Mouse (Mus musculus) gastrocnemius, adult 2 months (tissue): ENCODE measurements at regions not wholly inside any gene's neighbourhood (a gene's known extent, or its start where the extent isn't known, plus 50 kb on each side); places are given as distances from the start of the nearest gene placed in this dataset. TPM values are rescaled to one million over a fixed set of nuclear protein-coding genes. Genes with fewer than 3 reads are reported as not detected.
A peak's percentile ranks its signal among the peaks of the same experiment; 100 is the strongest.

ENCODE experiments used
- DNase-seq: peaks from one replicate; pipeline ENCODE4 v3.0.0; 2022
- H3K27ac ChIP-seq: fragments of 200-600 bp; 2 replicates; pipeline ENCODE4 v1.8.1; 2022; ENCODE audit warnings: mild to moderate bottlenecking
- H3K4me3 ChIP-seq: fragments of 200-600 bp; 2 replicates; pipeline ENCODE4 v1.8.1; 2022; ENCODE audit warnings: mild to moderate bottlenecking, moderate library complexity
- CTCF ChIP-seq: fragments of 200-600 bp; IDR thresholded peaks from 2 replicates; pipeline ENCODE4 v1.8.1; 2022; ENCODE audit warnings: antibody characterized with exemption, mild to moderate bottlenecking, moderate library complexity
- intact Hi-C: fragments of 180-260 bp; cut with DNase I; formaldehyde crosslinking; loops from one replicate; pipeline ENCODE4 v1.15.1; 2025
- microRNA-seq: library from miRNA; unstranded; fragments of <30 nt; microRNA quantifications from one replicate; pipeline ENCODE4 v1.2.0, GENCODE M21; 2021

DNA sequence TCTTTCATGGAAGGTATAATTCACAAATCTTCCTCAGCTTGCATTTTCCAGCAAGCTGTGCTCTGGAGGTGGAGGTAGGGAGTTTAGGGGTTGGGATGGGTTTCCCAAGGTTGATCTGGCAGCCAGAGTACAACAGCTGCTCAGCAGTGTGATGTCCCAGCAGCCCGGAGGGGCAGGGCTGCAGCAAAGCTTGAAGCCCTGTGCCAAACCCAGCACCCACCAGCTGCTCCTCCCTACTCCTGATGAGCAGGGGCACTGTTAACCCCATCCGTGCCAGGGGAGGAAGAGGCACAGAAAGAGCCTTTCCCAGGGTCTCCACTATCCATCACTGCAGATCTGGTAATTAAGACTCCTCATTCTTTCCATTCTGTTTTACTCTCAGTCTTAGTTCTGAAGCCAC is 615.2 kb downstream of the Gm826 start:
- DNase-seq = peak; percentile 36
- TF ChIP-seq CTCF = no peak
- H3K4me3 ChIP-seq = no peak overlapping the region
- no peak overlapping the region for H3K27ac ChIP-seq
- intact Hi-C loops = no loop called here

DNA sequence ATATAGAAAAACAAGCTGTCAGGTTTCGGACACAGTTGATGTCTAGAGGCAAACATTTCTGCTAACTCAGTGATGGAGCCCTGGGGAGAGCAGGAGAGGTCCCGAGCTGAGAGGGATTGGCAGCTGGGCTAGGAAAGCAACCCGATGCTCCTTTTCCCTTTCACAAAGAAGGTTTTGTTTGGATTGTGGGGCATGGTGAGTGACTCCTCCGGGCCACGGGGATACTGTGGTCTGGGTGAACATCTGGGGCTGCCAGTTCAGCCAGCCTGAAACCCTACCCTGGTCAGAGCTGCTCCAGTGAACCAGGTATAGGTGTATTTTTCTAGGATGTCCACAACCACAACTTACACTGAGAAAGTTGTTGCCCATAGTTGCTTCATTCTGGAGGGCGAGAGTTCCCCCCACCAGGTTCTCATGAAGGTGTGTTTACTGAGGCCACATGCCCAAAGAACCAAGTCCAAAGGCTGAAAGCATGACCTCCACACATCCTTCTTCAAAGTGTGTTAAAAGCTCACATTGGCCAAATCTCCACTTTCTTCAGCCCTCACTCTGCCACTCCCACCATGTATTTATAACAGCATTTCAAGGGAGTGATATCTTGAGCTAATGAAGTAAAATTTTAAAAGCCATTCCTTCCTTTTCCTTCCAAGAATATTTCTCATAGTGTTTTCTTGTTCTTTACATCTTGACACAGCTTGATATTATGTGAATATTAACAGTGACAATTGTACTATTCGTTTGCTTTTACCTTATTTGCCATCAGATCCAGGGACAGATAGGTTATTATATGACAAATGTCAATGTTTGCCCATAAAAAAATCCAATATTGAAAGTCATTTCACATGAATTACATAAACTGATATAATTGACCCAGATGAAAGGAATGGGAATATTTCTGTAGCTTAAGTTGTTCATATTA is 608.5 kb downstream of the Gm826 start:
- no peak for DNase-seq
- no peak overlapping the region for H3K27ac ChIP-seq
- H3K4me3 ChIP-seq = no peak overlapping the region
- no peak for TF ChIP-seq CTCF
- intact Hi-C loops = no loop called here

DNA sequence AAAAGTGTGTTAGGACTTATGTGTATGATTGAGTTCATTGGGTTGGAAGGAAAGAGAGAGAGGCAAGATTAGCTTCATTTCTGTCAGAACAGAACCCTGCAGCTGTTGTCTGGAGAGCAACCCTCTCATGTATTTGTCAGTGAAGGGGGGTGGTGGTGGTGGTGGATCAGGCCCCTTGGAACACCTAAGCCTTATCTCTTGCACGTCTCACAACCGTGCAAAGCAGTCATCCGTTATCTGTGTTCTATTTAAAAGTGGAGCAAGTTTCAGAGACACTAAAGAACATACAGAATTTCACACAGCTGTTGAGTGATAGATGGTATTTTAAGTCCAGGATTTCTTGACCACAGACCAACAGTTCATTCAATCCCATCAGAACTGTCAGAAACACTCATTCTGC is 604.7 kb downstream of the Gm826 start:
- H3K27ac ChIP-seq = no peak overlapping the region

DNA sequence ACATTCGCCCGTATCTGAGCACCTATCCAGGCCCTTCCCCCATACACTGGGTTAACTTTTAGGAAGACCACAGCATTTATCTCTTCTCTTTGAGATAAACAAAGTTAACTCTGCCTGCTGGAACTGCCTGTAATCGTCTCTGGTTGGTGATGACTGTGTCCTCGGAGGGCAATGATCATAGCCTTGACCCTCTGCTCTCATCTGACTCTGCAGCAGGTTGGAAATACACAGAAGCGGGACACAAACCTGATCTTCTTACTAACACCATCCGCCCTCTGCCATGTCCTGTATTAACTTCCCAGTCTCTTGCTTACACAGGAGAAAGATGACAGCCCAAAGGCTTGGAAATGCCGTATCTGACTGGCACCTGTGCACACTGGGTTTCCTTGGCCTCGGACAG is 603.7 kb downstream of the Gm826 start:
- no peak overlapping the region for H3K4me3 ChIP-seq
- no peak for DNase-seq
- peak overlapping the region; percentile 40; the same call in 1 of the 2 replicates for H3K27ac ChIP-seq
- TF ChIP-seq CTCF = no peak
- intact Hi-C loops = loop anchor here (5.0 kb wide), 1 partner anchor 87 kb away; no protein-coding TSS in a partner anchor

More for the DNA sequence above, 604.7 kb downstream of the Gm826 start:
- no peak overlapping the region for H3K4me3 ChIP-seq
- no peak for TF ChIP-seq CTCF
- intact Hi-C loops = no loop called here
- DNase-seq = no peak

DNA sequence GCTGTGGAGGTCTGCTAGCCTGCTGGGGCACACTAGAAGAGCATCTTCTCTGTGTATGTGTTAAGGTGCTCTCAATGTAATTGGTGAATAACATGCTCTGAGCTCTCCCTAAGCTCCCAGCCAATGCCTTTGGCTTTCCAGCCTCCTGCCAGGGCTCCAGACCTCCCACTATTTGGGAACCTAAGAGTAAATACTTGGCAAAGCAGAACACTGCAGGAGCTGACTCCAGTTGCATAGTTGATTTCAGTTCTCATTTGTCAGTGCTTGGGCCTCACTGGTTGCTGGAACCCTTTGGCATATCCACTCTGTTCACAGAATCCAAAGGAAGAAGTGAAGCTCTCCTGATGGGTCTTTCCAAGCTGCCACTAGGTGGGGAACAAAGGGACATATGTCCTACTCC is 602.7 kb downstream of the Gm826 start:
- no peak for TF ChIP-seq CTCF
- intact Hi-C loops = loop anchor here (5.0 kb wide), 1 partner anchor 86 kb away; no protein-coding TSS in a partner anchor
- Histone ChIP-seq H3K4me3 (no peak overlapping the region), H3K27ac (peak overlapping the region; percentile 80; the same call in 1 of the 2 replicates)
- DNase-seq = no peak

DNA sequence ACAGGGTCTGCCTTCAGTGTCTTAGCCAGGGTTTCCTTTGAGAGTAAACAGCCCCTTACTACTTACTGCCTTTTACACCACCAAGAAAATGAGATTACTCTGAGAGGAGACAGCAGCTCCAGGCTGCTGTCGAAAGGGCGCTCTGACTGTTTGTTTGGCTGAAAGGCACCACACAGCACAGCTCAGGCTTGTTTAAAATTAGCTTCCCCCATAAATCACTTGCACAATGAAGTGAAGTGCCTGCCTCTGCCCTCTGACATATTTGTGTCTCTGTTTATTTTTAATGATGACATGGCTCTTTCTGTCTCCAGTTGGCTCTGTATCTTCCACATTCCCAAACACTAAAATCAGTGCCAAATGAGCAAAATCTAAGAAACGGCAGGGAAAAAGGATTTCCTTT is 601.5 kb downstream of the Gm826 start:
- DNase-seq = peak; percentile 43
- no peak overlapping the region; the same call in 1 of the 2 replicates for H3K4me3 ChIP-seq
- intact Hi-C loops = loop anchor here (5.0 kb wide), 1 partner anchor 85 kb away; no protein-coding TSS in a partner anchor
- no peak for TF ChIP-seq CTCF
- peak overlapping the region; percentile 80 for H3K27ac ChIP-seq

DNA sequence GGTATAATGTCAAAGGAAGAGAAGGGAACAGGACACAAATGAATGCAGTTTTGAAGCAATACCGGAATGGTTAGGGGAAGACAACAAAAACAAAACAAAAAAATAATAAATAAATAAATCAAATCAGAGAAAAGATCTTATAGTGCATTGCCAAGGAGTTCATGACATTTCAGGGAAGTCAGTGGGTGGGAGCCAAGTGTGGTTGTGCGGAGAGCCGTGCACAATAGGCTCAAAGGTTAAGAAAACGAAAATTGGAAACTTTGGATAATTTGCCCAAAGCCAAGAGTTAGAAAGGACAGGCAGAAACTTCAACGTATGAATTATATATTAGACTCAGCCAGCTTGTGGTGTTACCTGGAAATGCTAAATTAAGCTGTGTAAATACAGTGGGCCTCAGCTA is 599.4 kb downstream of the Gm826 start:
- DNase-seq = no peak
- no peak for TF ChIP-seq CTCF
- Histone ChIP-seq H3K4me3 (no peak overlapping the region), H3K27ac (no peak overlapping the region)
- intact Hi-C loops = loop anchor here (5.0 kb wide), 1 partner anchor 83 kb away; no protein-coding TSS in a partner anchor

DNA sequence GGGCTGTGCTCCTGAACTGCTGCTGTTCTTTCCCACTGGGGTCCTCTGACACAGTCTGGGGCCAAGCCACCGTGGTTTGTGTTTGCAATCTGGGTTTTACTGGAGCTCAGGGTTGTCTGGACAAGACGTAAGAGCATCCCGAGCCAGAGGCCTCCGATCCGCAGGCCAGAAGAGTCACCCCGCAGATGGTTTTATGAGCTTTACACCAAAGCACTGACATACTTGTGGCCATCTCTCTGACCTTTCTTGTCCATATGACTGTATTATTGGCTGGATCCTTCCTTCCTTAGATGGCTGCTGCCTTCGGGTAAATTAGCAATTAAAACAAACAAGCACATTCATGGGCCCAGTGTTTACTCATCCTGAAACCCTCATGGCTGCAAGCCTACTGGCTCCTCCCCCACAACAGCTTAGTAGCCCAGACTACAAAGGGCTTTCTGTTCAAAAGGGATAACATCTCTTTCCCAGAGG is 578.4 kb downstream of the Gm826 start:
- intact Hi-C loops = no loop called here
- peak; percentile 32 for DNase-seq

DNA sequence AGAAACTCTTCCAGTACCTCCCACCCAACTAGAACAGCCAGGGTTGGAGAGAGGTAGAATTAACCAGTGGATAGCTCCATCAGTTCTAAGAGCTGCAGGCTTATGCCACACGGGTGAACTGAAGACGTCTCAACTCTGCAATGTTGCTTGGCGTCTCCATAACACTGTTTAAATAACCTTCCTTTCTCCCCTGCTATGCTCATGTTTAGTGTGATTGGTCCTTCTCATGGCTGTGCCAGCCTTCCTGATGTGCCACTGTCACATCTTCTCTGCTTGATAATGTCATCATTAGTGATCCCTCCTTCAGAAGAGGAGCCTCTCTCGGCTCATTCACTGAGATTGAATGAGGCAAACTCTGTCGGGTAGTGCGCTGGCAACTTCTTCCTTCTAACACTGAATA is 573.2 kb downstream of the Gm826 start:
- TF ChIP-seq CTCF = no peak
- intact Hi-C loops = no loop called here
- H3K4me3 ChIP-seq = no peak overlapping the region
- no peak overlapping the region for H3K27ac ChIP-seq
- no peak for DNase-seq

More for the DNA sequence above, 578.4 kb downstream of the Gm826 start:
- H3K4me3 ChIP-seq = 0 out of 2 replicates have a peak overlapping the region, but pooled peaks have one; percentile 11
- H3K27ac ChIP-seq = peak overlapping the region; percentile 29
- TF ChIP-seq CTCF = no peak

DNA sequence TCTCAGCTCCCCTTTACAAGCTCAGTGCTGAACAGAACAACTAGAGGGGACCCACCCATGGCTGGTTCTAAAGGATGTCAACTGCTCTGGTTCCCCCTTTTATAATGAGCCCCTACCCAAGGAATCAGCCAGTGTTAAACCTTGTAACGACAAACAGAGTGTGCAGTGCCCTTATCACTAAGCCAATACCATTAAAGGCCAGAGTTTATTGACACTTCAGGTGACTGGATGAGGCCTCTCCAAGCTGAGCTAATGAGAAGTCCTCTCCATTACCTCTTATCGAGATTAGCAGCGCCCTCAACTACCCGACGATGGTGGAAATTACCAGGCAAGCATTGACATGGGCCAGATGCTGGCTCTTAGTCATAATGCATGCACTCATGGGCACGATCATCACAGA is 570.8 kb downstream of the Gm826 start:
- Histone ChIP-seq H3K27ac (no peak overlapping the region), H3K4me3 (no peak overlapping the region)
- no peak for TF ChIP-seq CTCF
- intact Hi-C loops = no loop called here
- no peak for DNase-seq

Small RNAs in the stretch of these regions (microRNA-seq; reads per million reads assigned to microRNA genes)
- not detected for gene Gm44319
